Mouse (Mus musculus): ENCODE measurements around the gene Tcf7l1. TPM values are rescaled to one million over a fixed set of nuclear protein-coding genes. Genes with fewer than 3 reads are reported as not detected.
A peak's percentile ranks its signal among the peaks of the same experiment; 100 is the strongest.

The Tcf7l1 gene
- polyA plus RNA-seq, 1 experiment from 2014 or later: 23.8 TPM

- H3K9me3 ChIP-seq (replicated peaks; ENCODE audit: low read length): no peaks in the 10 kb centered on the region
- no peak overlapping the region for H3K4me2 ChIP-seq (ENCODE audit: low read length)
- TF ChIP-seq CTCF (IDR thresholded peaks at IDR 0.05; ENCODE audit: low read depth): no peak
- H3K36me3 ChIP-seq (ENCODE audit: insufficient read depth, low read length): no peaks in the 10 kb centered on the region
- H3K4me1 ChIP-seq (replicated peaks; ENCODE audit: insufficient read depth, low read length): peaks cover 31% of the 10 kb centered on the region
- peak overlapping the region; percentile 47; the same call in 1 of the 2 replicates for H3K27ac ChIP-seq
- H3K9ac ChIP-seq (ENCODE audit: low read depth, low read length): no peak overlapping the region
- H3K27me3 ChIP-seq (ENCODE audit: insufficient read depth, low read length): no peaks in the 10 kb centered on the region
- DNase-seq (ENCODE audit: low spot score) (no peak), ATAC-seq (replicated peaks; ENCODE audit: low FRiP score, low read depth) (no peak)
- no peak overlapping the region for H3K4me3 ChIP-seq (replicated peaks; ENCODE audit: low read depth, low read length)
- WGBS: 65% methylated on average over 10 of the region's 10 CpGs
These were observed 78.1 kb downstream of the Tcf7l1 start for GRCm38 (mm10) chr6:72710897-72711507.

GRCm38 (mm10) chr6:72699467-72700126 is 89.5 kb downstream of the Tcf7l1 start:
- ATAC-seq (replicated peaks; ENCODE audit: low FRiP score, low read depth): no peak
- DNase-seq (ENCODE audit: low spot score): no peak
- peaks cover 27% of the 10 kb centered on the region for H3K4me1 ChIP-seq (replicated peaks; ENCODE audit: insufficient read depth, low read length)
- no peak overlapping the region for H3K4me2 ChIP-seq (ENCODE audit: low read length)
- H3K27me3 ChIP-seq (ENCODE audit: insufficient read depth, low read length): no peaks in the 10 kb centered on the region
- no peaks in the 10 kb centered on the region for H3K36me3 ChIP-seq (ENCODE audit: insufficient read depth, low read length)
- no peak overlapping the region for H3K9ac ChIP-seq (ENCODE audit: low read depth, low read length)
- no peak overlapping the region for H3K27ac ChIP-seq
- H3K4me3 ChIP-seq (replicated peaks; ENCODE audit: low read depth, low read length): no peak overlapping the region
- no peaks in the 10 kb centered on the region for H3K9me3 ChIP-seq (replicated peaks; ENCODE audit: low read length)
- 78% methylated on average over 5 of the region's 5 CpGs for WGBS
- no peak for TF ChIP-seq CTCF (IDR thresholded peaks at IDR 0.05; ENCODE audit: low read depth)

- no peak for ATAC-seq (replicated peaks; ENCODE audit: low FRiP score, low read depth)
- Histone ChIP-seq H3K36me3 (ENCODE audit: insufficient read depth, low read length) (no peaks in the 10 kb centered on the region), H3K4me2 (ENCODE audit: low read length) (no peak overlapping the region), H3K27ac (no peak overlapping the region), H3K9me3 (replicated peaks; ENCODE audit: low read length) (no peaks in the 10 kb centered on the region), H3K4me1 (replicated peaks; ENCODE audit: insufficient read depth, low read length) (peaks cover 33% of the 10 kb centered on the region), H3K9ac (ENCODE audit: low read depth, low read length) (no peak overlapping the region), H3K4me3 (replicated peaks; ENCODE audit: low read depth, low read length) (no peak overlapping the region), H3K27me3 (ENCODE audit: insufficient read depth, low read length) (no peaks in the 10 kb centered on the region)
- TF ChIP-seq CTCF (IDR thresholded peaks at IDR 0.05; ENCODE audit: low read depth): no peak
- no peak for DNase-seq (ENCODE audit: low spot score)
- WGBS: 93% methylated on average over 5 of the region's 5 CpGs
These were observed 90.5 kb downstream of the Tcf7l1 start for GRCm38 (mm10) chr6:72698559-72698958.

GRCm38 (mm10) chr6:72696601-72697335 is 92.3 kb downstream of the Tcf7l1 start:
- Histone ChIP-seq H3K36me3 (ENCODE audit: insufficient read depth, low read length) (no peaks in the 10 kb centered on the region), H3K9me3 (replicated peaks; ENCODE audit: low read length) (no peaks in the 10 kb centered on the region), H3K27ac (no peak overlapping the region), H3K4me1 (replicated peaks; ENCODE audit: insufficient read depth, low read length) (peaks cover 39% of the 10 kb centered on the region), H3K4me3 (replicated peaks; ENCODE audit: low read depth, low read length) (no peak overlapping the region), H3K9ac (ENCODE audit: low read depth, low read length) (no peak overlapping the region), H3K4me2 (ENCODE audit: low read length) (no peak overlapping the region), H3K27me3 (ENCODE audit: insufficient read depth, low read length) (no peaks in the 10 kb centered on the region)
- no peak for TF ChIP-seq CTCF (IDR thresholded peaks at IDR 0.05; ENCODE audit: low read depth)
- DNase-seq (ENCODE audit: low spot score) (no peak), ATAC-seq (replicated peaks; ENCODE audit: low FRiP score, low read depth) (0 out of 2 replicates have a peak, but pooled peaks have one; percentile 30)
- WGBS: 19% methylated on average over 11 of the region's 11 CpGs

- no peak overlapping the region for H3K9ac ChIP-seq (ENCODE audit: low read depth, low read length)
- H3K27me3 ChIP-seq (ENCODE audit: insufficient read depth, low read length): no peaks in the 10 kb centered on the region
- H3K4me1 ChIP-seq (replicated peaks; ENCODE audit: insufficient read depth, low read length): peaks cover 42% of the 10 kb centered on the region
- H3K36me3 ChIP-seq (ENCODE audit: insufficient read depth, low read length): no peaks in the 10 kb centered on the region
- DNase-seq (ENCODE audit: low spot score): no peak
- TF ChIP-seq CTCF (IDR thresholded peaks at IDR 0.05; ENCODE audit: low read depth): no peak
- no peak overlapping the region for H3K4me3 ChIP-seq (replicated peaks; ENCODE audit: low read depth, low read length)
- H3K27ac ChIP-seq: peak overlapping the region; percentile 19
- no peak for ATAC-seq (replicated peaks; ENCODE audit: low FRiP score, low read depth)
- WGBS: 33% methylated on average over 10 of the region's 10 CpGs
- no peaks in the 10 kb centered on the region for H3K9me3 ChIP-seq (replicated peaks; ENCODE audit: low read length)
- no peak overlapping the region for H3K4me2 ChIP-seq (ENCODE audit: low read length)
These were observed 94.3 kb downstream of the Tcf7l1 start for GRCm38 (mm10) chr6:72694791-72695204.

- WGBS: 28% methylated on average over 5 of the region's 5 CpGs
- no peak overlapping the region for H3K4me2 ChIP-seq (ENCODE audit: low read length)
These were observed 94.8 kb downstream of the Tcf7l1 start for GRCm38 (mm10) chr6:72694047-72694790.

More at GRCm38 (mm10) chr6:72694047-72694790, 94.8 kb downstream of the Tcf7l1 start:
- H3K9ac ChIP-seq (ENCODE audit: low read depth, low read length): no peak overlapping the region
- H3K36me3 ChIP-seq (ENCODE audit: insufficient read depth, low read length): no peaks in the 10 kb centered on the region
- DNase-seq (ENCODE audit: low spot score) (peak; percentile 47), ATAC-seq (replicated peaks; ENCODE audit: low FRiP score, low read depth) (no peak)
- H3K27me3 ChIP-seq (ENCODE audit: insufficient read depth, low read length): no peaks in the 10 kb centered on the region
- peak overlapping the region; percentile 19 for H3K27ac ChIP-seq
- no peak overlapping the region for H3K4me3 ChIP-seq (replicated peaks; ENCODE audit: low read depth, low read length)
- no peak for TF ChIP-seq CTCF (IDR thresholded peaks at IDR 0.05; ENCODE audit: low read depth)
- H3K4me1 ChIP-seq (replicated peaks; ENCODE audit: insufficient read depth, low read length): peaks cover 42% of the 10 kb centered on the region
- no peaks in the 10 kb centered on the region for H3K9me3 ChIP-seq (replicated peaks; ENCODE audit: low read length)

All from kidney, postnatal 0 days (tissue).